Mouse (Mus musculus) MEL (cell line): Measurements from ENCODE around the gene Zdhhc12.

Experiments
- CTCF ChIP-seq, 3 experiments: IDR thresholded peaks in 2 of 3; conservative IDR thresholded peaks in 1 of 3; 2 replicates each; pipeline ENCODE4 v1.5.1; 2011 to 2012; ENCODE audit warnings: low read length in 3 of 3, low read depth in 2 of 3, mild to moderate bottlenecking in 2 of 3, improper control_type of control experiment in 1 of 3, inconsistent platforms in 1 of 3, mixed read lengths in 1 of 3, moderate library complexity in 1 of 3; ENCODE audit not compliant: control insufficient read depth in 1 of 3, insufficient read depth in 1 of 3, poor library complexity in 1 of 3, severe bottlenecking in 1 of 3
- EP300 ChIP-seq, 2 experiments: IDR thresholded peaks; 2 replicates each; pipeline ENCODE4 v1.6.1; 2011; ENCODE audit warnings: improper control_type of control experiment in 2 of 2, low read length in 2 of 2, low read depth in 1 of 2, mild to moderate bottlenecking in 1 of 2
- MAX ChIP-seq: IDR thresholded peaks from 2 replicates; pipeline ENCODE4 v1.6.1; 2011; ENCODE audit warnings: low read length, improper control_type of control experiment
- MEF2A ChIP-seq: IDR thresholded peaks from 2 replicates; pipeline ENCODE4 v1.6.1; 2014; ENCODE audit warnings: low read depth, mild to moderate bottlenecking, inconsistent platforms, low read length, improper control_type of control experiment; ENCODE audit not compliant: poor library complexity, insufficient replicate concordance, severe bottlenecking; ENCODE audit errors: extremely low read depth
- MXI1 ChIP-seq: IDR thresholded peaks from 2 replicates; pipeline ENCODE4 v1.6.1; 2011; ENCODE audit warnings: mild to moderate bottlenecking, low read depth, low read length, improper control_type of control experiment
- MYC ChIP-seq: IDR thresholded peaks from 2 replicates; pipeline ENCODE4 v1.6.1; 2011; ENCODE audit warnings: low read depth, mild to moderate bottlenecking, low read length, improper control_type of control experiment, moderate library complexity
- POLR2A ChIP-seq, 2 experiments: IDR thresholded peaks; 2 replicates each; pipeline ENCODE4 v1.6.1; 2011 to 2012; ENCODE audit warnings: low read length in 2 of 2, mild to moderate bottlenecking in 2 of 2, control low read depth in 1 of 2, improper control_type of control experiment in 1 of 2, low read depth in 1 of 2, moderate library complexity in 1 of 2; ENCODE audit not compliant: control insufficient read depth in 1 of 2, insufficient read depth in 1 of 2, poor library complexity in 1 of 2
- RAD21 ChIP-seq: IDR thresholded peaks from 2 replicates; pipeline ENCODE4 v1.6.1; 2011; ENCODE audit warnings: mild to moderate bottlenecking, low read depth, low read length, improper control_type of control experiment
- TCF12 ChIP-seq: IDR thresholded peaks from 2 replicates; pipeline ENCODE4 v1.6.1; 2014; ENCODE audit warnings: low read depth, mild to moderate bottlenecking, inconsistent platforms, low read length, improper control_type of control experiment, moderate library complexity
- USF2 ChIP-seq, 2 experiments: IDR thresholded peaks; 2 replicates each; pipeline ENCODE4 v1.6.1; 2011 to 2012; ENCODE audit warnings: improper control_type of control experiment in 2 of 2, low read length in 2 of 2, borderline replicate concordance in 1 of 2, inconsistent platforms in 1 of 2, low read depth in 1 of 2, mild to moderate bottlenecking in 1 of 2; ENCODE audit not compliant: insufficient read depth in 1 of 2
- ZKSCAN1 ChIP-seq: IDR thresholded peaks from 2 replicates; pipeline ENCODE4 v1.6.1; 2012; ENCODE audit warnings: low read depth, mild to moderate bottlenecking, inconsistent platforms, low read length, improper control_type of control experiment, moderate library complexity

DNA sequence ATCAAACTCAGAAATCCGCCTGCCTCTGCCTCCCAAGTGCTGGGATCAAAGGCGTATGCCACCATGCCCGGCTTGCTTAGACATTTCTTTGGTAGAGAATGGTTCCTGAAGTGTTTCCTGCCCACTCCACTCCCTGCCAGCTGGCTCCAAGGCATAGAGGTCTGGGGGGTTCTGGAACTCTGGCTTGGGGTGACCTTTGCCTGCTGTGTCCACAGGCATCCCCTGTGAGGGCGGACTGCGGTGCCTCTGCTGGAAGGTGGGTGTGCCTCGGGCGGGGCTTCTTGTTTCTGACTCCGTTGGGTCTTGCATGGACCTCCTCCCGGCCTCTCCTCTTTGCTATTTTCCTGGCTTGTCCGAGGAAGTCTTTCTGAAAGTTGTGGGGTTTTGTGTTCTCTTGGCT is 43.0 kb upstream of the Zdhhc12 start:
- TF ChIP-seq POLR2A (IDR thresholded peaks at IDR 0.05; ENCODE audit: control insufficient read depth in 1 of 2, insufficient read depth in 1 of 2, low read depth in 1 of 2, low read length in 2 of 2, poor library complexity in 1 of 2) (no peak), CTCF (IDR thresholded peaks at IDR 0.05 in 2 of 3, conservative IDR thresholded peaks at IDR 0.05 in 1 of 3; ENCODE audit: control insufficient read depth in 1 of 3, insufficient read depth in 1 of 3, low read depth in 2 of 3, low read length in 3 of 3, poor library complexity in 1 of 3, severe bottlenecking in 1 of 3) (no peak), ZKSCAN1 (no peak), MAX (no peak), TCF12 (no peak), MYC (no peak), USF2 (IDR thresholded peaks at IDR 0.05; ENCODE audit: borderline replicate concordance in 1 of 2, insufficient read depth in 1 of 2, low read depth in 1 of 2, low read length in 2 of 2) (no peak), MEF2A (no peak), MXI1 (no peak), EP300 (IDR thresholded peaks at IDR 0.05; ENCODE audit: low read depth in 1 of 2, low read length in 2 of 2) (no peak), RAD21 (no peak)
